Mouse (Mus musculus) layer of hippocampus, postnatal 36 days (tissue): ENCODE results near the gene Defb30. TPM values are rescaled to one million over a fixed set of nuclear protein-coding genes. Genes with fewer than 3 reads are reported as not detected.

ENCODE experiments used
- total RNA-seq, 2 experiments: library from RNA; stranded (reverse); gene quantifications; 2 replicates each; pipeline ENCODE4 v1.2.3; 2021

The Defb30 gene
- total RNA-seq, 2 experiments from 2014 or later: not detected

Other genes with a start within 250 kb of the Defb30 start
- gene Wdfy2, start 212.3 kb downstream of the Defb30 start, total RNA-seq: 10 to 100 TPM; 16.3 to 16.6 TPM
- not detected for gene Defb48, start 65.5 kb downstream of the Defb30 start, total RNA-seq
- not detected for gene Defb47, start 51.9 kb downstream of the Defb30 start, total RNA-seq
- not detected for gene Defb43, start 38.2 kb downstream of the Defb30 start, total RNA-seq
- gene Defb42, start 3.0 kb downstream of the Defb30 start, total RNA-seq: not detected